Mouse (Mus musculus) ovary, postnatal 36 days (tissue): ENCODE data around the gene Ptprd.

Source experiments
- DNase-seq: peaks from one replicate; pipeline ENCODE4 v3.0.0; 2022; ENCODE audit warnings: low spot score, mixed read lengths

Gene Ptprd

DNA sequence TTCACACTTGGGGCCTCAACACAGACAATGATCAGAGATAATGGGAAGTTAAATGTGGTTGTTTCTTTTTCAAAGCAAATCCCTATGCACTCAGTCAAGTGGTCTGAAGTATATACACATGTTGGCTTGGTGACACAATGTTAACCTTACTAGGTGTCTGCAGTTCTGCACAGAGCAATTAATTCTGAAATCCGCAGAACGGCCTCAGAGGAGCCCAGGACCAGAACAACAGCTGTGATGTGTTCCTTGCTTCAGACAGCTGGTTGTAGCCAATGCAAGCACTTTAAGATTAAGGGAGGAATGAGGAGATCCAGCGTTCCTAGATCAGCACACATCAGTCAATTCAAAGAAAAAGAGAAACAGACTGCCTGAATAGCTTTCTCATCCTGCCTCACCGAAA is 1891.9 kb downstream of the Ptprd start:
- DNase-seq: no peak

DNA sequence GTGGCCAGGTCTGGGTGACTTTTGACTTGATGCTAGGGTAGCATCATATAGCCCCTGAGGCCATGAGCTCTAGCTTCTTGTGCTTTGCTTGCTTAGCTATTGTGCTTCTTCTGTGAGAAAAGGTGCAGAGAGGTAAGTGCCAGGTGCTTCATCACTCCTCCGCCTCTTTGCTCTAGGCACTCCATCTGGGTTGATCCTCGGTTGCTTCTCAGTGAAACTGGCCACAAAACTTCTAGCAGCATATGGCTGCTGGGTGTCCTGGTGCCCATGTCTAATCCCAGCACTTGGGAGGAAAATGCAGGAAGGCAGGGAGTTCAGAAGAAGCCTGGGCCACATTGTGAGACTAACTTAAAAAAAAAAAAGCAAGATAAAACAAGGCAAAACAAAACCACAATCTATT is 1895.8 kb downstream of the Ptprd start:
- no peak for DNase-seq

DNA sequence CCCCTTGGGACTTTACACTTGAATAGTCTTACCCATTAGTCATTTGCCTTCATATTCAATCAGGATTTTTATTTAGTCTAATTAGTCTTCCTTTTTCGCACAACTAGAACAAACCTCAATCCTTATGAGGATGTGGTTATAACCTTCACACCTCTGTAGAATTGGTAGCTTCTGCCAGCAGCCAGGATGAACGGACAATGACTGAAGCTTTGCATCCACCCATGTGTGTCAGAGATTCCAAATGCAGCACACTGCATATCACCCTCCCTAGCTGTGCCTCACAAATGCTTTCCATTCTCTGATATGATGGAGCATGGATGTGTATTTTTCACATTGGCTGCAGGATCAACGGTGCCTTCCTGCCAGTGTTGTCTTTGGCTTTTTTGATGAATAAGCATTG is 1898.0 kb downstream of the Ptprd start:
- DNase-seq: no peak

DNA sequence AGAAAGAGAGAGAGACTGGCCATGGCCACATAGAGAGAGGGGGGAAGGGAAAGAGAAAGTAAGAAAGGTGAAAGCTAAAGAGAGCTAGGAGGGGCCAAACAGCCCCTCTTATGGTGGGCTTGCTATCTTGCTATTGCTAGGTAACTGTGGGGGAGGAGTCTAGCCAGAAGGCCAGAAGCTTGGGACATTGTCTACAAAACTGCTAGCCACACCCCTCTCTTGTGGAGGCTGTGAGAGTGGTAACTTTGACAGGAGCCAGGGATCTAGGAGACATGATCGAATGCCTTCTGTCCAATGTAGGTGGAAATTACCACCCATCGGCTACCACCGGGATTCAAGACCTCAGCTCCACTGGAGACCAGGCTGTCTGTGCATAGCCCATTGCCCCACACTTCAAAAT is 1899.2 kb downstream of the Ptprd start:
- DNase-seq: no peak

DNA sequence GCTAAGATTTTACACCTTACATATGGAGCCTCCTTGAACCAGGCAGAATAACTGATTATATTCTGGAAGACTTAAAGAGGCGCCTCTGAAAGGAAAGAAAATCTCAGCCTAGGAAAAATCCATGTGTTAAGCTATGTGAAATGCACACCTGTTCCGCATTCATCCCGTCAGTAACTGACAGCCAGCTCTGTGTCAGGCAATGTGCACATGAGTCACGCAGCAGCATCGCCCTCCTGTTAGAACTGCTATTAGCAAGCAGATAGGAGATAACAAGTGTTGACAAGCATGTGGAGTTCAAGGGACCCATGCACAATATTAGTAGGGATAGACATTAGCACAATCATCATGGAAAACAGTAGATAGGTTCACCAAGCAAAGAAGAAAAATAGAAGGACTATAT is 1905.8 kb downstream of the Ptprd start:
- no peak for DNase-seq

DNA sequence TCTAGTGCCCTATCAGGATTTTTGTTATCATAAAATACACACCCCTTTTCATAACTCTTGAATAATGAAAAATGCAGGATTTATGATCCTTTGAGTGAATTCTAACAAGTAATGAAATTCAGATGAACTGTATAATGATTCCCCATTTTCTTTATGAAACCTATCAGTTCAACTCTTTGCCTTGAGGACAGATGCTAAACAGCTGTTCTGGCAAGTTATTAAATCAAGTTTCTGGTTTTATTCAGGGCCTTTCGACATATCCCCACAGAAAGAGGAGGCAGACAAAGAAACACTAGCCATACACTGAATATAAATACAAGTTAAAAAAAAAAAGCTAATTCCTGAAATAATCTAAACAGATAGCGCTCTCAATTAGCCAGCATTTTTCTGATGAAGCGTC is 1914.4 kb downstream of the Ptprd start:
- no peak for DNase-seq

DNA sequence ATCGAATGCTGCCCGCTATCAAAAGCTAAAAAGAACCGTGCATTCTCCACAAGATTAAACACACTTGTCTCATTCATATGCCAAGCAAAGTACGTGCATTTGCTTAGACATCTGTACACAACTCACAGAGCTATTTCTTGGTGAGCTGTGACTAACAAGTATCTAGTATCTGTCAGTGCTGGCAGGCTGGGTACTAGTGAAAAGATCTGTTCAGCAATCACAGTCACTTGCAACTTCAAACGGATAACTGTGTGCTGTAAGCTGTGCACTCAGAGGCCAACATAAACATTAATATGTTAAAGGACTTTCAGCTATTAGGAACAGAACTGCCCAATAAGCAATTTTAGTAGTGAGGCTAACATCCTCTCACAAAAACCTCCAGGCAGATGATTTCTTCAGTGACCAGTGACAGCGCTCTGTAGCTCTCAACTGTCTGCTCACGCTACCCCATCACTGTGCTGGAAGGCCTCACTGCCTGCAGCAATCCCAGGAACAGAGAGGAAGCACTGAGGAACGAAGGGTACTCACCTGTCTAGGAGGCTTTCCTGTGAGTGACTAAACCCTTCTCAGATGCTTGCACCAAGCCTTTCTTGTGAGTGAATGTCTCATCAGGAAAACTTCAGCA is 1918.9 kb downstream of the Ptprd start:
- no peak for DNase-seq

DNA sequence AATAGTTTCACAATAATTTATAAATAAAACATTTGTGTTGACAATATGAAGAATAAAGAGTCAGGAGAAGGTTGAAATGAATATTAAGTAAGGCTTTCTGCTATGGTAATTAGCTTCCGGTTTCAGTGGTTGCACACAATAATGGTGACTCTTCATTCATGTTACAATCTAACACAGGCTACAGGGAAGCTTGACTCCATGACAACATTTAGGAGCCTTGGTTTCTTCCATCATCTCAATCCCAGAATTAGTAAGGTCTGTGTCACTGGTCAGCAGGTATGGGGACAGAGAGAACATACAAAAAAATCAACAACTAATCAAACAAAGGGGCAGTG is 1921.3 kb downstream of the Ptprd start:
- no peak for DNase-seq

DNA sequence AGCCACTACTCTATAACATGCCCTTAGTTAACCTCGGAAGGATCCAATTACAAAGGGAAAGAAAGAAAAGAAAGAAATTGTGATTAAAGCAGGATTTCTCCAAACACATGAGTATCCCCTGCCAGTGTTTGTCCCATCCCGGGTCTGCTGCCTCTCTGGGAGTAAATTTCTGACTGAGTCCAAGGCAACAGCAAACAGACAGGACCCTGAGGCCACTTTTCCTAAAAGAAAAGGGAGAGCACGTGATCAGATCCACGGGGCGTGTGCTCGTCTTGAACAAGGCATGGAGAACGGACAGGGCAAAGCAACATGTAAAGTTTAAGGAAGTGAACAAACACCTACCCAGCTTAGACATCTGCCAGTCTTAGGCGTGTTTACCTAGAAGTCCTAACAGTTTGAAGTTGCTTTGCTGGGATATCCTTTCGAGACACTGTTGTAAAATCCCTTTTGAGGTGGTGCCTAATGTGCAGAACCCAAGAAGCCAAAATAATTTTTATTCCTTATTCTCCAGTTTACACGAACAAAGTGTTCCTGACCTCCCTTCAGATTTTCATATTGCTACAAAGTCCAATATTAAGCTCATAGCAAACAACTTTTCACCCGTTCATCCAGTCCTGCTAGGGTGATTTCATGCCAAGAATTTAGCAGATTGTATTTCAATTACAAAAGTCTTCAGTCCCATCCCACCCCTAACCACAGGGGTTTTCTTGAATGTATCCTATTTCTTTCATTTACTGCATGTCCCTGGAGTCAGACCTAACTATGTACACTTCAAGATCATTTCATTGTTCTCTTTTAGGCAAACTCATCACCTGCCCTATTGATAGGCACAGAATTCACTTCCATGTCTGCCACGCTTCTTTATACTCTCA is 1921.9 kb downstream of the Ptprd start:
- no peak for DNase-seq

DNA sequence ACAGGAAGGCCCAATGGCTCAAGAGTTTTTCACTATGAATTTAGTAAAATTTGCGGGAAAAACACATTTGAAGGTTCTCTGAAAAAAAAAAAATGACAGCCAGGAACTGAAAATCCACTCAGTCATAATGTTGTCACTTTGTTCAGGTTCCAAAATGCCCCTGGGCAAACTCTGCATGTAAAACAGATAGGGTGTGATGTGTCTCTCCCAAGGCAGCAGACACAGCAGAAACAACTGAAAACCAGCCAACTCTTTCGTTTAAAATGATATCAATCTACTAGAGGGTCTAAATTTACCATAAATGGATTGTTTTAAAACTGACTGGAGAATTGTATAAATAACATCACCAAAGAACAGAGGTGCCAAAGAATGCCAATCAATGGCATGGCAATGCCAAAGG is 1925.7 kb downstream of the Ptprd start:
- DNase-seq: no peak

DNA sequence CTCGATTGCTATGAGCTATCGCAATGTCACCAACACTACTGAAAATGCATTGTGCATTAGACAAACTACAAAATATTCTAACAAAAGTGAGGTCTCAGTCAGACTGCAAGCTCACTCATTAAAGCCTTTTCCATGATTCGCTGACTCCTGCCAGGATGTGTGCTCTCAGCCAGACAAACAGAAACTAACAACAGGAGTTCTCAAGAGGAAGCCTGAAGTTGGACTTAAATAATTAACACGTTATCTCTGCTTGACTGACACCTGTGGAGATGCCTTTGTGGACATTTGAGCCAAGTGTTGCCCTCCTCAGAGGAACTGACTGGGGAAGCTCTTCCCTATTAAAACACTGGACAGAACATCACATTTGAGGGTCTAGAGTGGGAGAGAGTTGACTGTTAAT is 1928.9 kb downstream of the Ptprd start:
- no peak for DNase-seq

DNA sequence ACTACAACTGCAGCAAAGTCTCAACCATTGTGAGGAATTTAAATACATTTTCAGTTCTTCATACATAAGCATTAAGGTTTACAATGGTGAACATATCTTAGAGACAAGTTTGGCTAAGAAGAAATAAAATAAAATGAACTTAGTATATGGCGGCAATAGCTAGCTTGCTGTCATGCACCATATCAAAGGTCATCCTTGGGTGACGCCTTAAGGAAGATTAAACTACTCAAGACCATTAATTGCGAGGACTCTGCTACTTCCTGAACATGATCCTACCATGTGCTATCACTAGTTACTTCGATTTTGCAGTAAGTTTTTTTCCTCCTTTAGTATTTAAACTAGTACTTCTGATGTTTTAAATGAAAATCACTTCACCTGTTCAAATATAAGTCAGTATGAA is 1949.0 kb downstream of the Ptprd start:
- DNase-seq: no peak

DNA sequence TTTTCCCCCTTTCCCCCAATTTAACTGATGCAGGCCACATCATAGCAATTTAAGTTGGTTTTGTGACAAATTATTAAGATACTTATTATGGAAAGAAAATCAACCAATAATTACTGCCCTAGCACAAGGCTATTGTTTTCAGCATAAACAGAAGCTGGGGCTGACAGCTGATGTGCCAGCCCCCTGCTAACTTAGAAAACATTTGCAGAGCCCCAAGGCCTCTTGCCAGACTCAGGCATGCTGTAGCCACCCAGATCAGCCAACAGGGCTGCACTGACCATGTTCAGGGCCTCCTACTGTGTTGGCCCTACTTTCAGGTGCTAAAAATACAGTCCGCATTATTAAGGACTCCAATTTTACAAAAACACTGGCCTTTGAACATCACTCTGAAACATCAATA is 1951.1 kb downstream of the Ptprd start:
- peak; percentile 6 for DNase-seq

DNA sequence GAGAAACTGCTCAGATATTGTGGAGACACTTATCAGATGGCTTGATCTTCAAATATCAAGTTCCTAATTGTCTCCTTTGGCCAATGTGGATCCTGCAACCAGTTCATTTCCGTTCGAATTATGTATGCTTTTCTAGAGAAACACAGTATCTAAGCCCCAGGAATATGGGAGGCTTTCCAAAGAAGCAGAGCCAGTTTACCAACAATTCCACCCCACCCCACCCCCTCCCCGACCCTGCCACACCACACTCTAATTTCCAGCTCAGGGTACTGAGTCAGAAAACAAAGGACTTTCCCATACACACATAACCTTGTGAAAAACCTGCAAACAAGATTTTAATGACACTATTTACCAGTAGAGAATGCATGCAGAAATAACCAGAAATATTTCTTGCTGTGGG is 1951.5 kb downstream of the Ptprd start:
- no peak for DNase-seq

DNA sequence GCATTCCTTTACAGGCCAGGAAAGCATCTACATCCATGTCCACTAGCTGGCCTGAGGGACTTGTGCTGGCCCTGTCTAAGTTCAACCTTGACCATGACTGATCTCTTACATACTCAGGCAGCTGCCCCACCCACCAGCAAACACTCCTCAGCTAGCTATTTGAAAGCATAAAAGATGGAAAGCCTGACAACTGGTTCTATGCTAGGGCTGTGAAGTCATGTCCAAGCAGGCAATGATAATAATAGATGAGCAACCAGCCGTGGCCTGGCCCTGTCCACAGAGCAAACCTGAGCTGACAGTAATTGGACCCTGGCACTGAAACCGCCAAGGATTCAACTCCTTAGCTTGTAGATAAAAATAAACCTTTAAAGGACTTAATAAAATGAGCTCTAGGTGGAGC is 1952.1 kb downstream of the Ptprd start:
- peak; percentile 3 for DNase-seq

DNA sequence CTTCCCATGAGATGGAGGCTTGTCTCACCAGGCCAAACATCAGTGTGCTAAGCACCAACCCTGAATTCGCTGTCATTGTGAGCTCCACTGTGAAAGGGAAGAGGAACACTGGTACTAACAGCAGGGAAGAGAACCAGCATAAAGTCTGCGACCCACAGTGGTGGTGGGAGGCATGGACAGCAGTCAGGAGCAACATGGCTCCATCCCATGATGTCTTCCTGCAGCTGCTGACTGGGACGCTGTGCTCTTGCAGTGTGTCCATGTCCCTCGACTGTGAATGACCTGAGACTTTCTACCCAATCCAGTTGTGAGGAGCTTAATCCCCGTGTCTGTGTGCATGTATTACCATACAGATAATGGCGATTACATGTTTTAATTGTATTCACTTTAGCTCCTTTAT is 1967.4 kb downstream of the Ptprd start:
- DNase-seq: no peak

DNA sequence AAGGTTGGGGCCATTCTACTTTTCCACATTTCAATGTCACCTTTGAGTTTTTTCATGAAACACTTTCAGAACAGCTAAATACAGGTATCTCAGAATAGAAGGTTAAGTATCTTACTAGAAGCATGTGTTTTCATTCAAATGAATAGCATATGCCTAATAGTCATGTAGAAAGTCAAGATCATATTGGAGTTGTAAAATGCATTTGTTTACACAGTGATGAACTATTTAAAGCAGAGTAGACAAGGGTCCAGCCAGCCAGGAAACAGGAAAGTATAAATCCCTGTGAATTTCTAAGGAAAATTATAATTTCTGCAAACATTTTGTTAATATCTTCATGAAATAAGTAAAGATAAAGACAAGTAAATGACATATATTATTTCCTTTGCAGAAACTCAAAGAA is 1970.2 kb downstream of the Ptprd start:
- no peak for DNase-seq

DNA sequence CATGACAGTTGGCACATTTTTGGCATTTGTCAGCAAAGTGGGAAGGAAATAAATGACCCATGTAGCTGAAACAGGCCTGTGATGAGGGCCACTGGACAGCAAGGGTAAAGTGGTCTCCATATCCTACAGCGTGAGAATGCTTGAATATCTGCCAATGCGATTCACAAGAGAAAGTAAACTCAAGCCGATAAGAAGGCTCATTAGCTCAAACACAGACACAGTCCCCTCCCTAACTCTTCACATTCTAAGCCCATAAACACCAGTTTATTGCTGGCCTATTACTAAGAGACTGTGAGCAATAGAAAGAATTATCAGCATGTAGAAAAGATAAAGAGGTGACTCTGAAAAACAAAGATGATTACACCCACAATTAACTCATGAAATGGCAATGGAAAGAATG is 1970.6 kb downstream of the Ptprd start:
- no peak for DNase-seq

DNA sequence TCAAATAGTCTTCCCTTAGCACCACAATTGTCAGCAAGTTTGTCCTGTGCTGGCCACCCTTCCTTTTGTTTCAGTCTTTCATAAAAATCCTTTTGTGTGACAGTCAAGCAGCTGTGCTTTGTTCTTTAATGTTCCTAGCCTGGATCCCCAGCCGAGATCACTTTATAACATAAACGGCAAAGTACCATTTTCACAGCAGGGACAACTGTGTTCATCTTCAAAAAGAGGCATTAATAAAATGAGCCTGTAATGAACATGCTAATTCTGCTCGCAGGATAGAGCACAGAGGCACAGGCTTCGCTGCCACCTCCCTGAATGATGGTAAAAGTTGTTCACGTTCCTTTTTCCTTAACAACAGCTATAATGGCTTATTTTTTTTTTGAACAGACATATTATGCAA is 1972.7 kb downstream of the Ptprd start:
- DNase-seq: no peak

DNA sequence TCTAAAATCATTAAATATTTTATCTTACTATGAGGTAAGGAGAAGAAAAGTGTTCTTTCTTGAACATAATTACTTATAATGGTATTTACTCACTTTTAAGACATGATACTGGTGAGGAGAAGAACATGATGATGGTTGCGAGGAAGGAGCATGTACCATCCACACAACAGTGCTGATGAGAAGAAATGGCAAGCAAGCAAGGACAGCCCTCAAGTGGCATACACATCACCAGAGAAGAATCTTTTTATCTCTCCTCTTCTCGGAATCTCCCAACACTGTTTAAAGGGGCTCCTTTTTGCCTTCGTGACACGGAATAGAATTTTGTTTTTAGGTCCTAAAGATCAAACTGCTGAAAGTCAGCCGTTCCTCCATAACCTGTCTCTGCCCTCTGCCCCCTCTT is 1973.2 kb downstream of the Ptprd start:
- DNase-seq: no peak

DNA sequence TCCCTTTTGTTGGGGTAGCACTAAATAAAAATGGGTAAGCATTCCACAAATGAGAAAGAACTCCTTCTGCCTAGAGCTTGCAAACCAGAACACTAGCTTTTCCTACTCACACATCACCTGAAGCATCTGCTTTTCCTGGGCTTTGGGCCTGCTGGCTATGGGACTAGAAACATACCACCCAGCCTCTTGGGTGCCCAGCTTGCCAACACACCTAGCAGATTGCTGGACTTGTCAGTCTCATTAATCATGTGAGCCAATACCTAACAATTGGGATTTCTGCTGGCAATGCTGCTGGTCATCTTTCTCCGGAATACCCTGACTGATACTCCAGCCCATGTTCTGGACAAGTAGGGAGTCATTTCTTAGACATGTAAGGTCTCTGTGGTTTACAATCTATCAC is 1973.9 kb downstream of the Ptprd start:
- no peak for DNase-seq

DNA sequence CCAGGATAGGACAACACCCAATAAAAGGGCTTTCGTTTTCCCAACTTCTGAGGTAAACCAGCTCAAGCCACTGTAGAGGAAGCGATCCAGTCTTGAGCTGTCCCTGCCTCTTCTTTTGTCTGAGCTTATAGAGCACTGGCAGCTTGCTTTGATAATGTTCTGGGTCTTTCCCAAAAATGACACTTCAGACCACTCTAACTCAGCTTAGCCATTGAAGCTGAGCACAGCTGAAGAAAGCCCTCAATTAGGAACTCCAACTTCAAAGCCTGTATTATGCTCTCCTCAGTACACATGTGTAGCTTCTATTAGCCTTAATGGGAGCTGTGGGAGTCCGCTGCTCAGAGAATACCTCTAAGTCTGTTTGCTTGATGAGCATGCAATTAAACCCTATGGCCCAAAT is 1988.0 kb downstream of the Ptprd start:
- DNase-seq: no peak

DNA sequence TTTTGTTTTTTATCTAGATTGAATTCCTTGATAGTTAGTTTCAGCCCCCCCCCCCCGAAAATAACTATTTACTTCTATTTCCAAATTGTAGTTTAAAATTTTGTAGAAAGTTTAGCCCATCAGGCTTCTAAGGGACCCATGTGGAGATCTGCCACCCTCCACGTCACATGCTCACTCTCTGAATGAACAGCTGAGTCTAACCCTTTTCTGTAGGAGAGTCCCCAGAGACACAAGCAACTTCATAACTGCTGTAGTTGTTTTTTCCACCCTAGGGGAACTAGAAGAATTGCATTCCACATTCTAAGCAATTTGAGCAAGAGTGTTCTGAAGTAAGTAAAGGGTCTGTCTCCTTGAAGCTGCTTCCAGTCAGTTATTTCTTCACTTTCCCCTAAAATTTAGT is 1989.2 kb downstream of the Ptprd start:
- DNase-seq: no peak

DNA sequence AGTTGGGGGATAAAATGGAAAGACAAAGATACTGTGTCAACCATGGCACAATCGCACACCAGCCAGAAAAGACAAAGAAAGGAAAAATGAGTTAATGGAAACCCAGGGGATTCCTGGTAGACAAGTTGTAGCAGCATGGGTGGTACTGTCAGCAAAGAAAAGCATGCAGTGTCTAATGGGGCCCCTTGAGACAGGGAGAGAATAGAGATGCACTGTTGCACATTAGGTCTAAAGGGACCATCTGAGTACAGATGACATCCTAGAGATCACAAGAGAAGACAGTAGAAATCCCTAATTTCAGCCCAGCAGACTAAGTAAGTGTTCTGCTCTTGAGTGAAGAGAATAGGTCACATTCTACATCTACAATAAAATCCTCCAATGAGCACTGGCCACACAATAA is 1993.7 kb downstream of the Ptprd start:
- DNase-seq: no peak
